Mouse (Mus musculus) gastrocnemius, adult 8-10 months (tissue): ENCODE data around the gene Hadh. TPM values are rescaled to one million over a fixed set of nuclear protein-coding genes. Genes with fewer than 3 reads are reported as not detected.

Experiments used
- DNase-seq, 2 experiments: peaks; one replicate each; pipeline ENCODE4 v3.0.0; 2022; ENCODE audit warnings: low spot score in 2 of 2
- total RNA-seq, 4 experiments: library from RNA; stranded (reverse); gene quantifications; 2 replicates each; pipeline ENCODE4 v1.2.4; 2022

Hadh gene
- total RNA-seq, 4 experiments from 2014 or later, result 133 to 163 (median 155) TPM

- DNase-seq, result no peak
Observed at GRCm38 (mm10) chr3:131228083-131228482, 43.8 kb downstream of the Hadh start.

GRCm38 (mm10) chr3:131218636-131219390 lies 53.1 kb downstream of the Hadh start:
- DNase-seq, result no peak

GRCm38 (mm10) chr3:131214841-131215240 lies 57.1 kb downstream of the Hadh start:
- DNase-seq, result no peak

- DNase-seq, result no peak
Observed at GRCm38 (mm10) chr3:131214060-131214658, 57.7 kb downstream of the Hadh start.

- DNase-seq, result no peak
Observed at GRCm38 (mm10) chr3:131212200-131212599, 59.7 kb downstream of the Hadh start.

GRCm38 (mm10) chr3:131208265-131208891 lies 63.5 kb downstream of the Hadh start:
- DNase-seq, result no peak

GRCm38 (mm10) chr3:131207846-131208245 lies 64.1 kb downstream of the Hadh start:
- no peak for DNase-seq

GRCm38 (mm10) chr3:131202311-131202710 lies 69.6 kb downstream of the Hadh start:
- DNase-seq, result no peak

GRCm38 (mm10) chr3:131199590-131200288 lies 72.2 kb downstream of the Hadh start:
- no peak for DNase-seq

GRCm38 (mm10) chr3:131198991-131199390 lies 72.9 kb downstream of the Hadh start:
- DNase-seq, result no peak

- no peak for DNase-seq
Observed at GRCm38 (mm10) chr3:131196507-131197019, 75.3 kb downstream of the Hadh start.

GRCm38 (mm10) chr3:131196050-131196449 lies 75.9 kb downstream of the Hadh start:
- no peak for DNase-seq

GRCm38 (mm10) chr3:131191454-131191853 lies 80.4 kb downstream of the Hadh start:
- DNase-seq, result no peak

GRCm38 (mm10) chr3:131190671-131191367 lies 81.1 kb downstream of the Hadh start:
- DNase-seq, result no peak

GRCm38 (mm10) chr3:131190239-131190638 lies 81.7 kb downstream of the Hadh start:
- DNase-seq, result no peak

GRCm38 (mm10) chr3:131186193-131186592 lies 85.7 kb downstream of the Hadh start:
- DNase-seq, result no peak

Other genes with a start within 250 kb of the Hadh start
- under 1 TPM in 2 of 4 experiments, not detected in 2; 0.07 to 0.16 TPM for gene Lef1, start 161.6 kb downstream of the Hadh start, total RNA-seq
- gene Cyp2u1, start 31.1 kb upstream of the Hadh start, total RNA-seq, result 10 to 100 TPM; 13.5 to 19.2 (median 16.0) TPM
- 1 to 10 TPM; 1.0 to 2.3 (median 2.1) TPM for gene Sgms2, start 219.3 kb upstream of the Hadh start, total RNA-seq